Mouse (Mus musculus): ENCODE measurements around the gene Tnfrsf21. TPM values are rescaled to one million over a fixed set of nuclear protein-coding genes. Genes with fewer than 3 reads are reported as not detected.

The Tnfrsf21 gene
- polyA plus RNA-seq, 1 experiment from 2014 or later: 20.8 TPM

- Histone ChIP-seq H3K4me3 (ENCODE audit: low read depth, low read length) (no peak overlapping the region), H3K27me3 (ENCODE audit: control insufficient read depth, insufficient read depth, low read length) (no peaks in the 10 kb centered on the region), H3K4me2 (ENCODE audit: low read depth, low read length) (no peak overlapping the region), H3K9me3 (replicated peaks; ENCODE audit: control insufficient read depth, low read length) (no peaks in the 10 kb centered on the region), H3K36me3 (replicated peaks; ENCODE audit: control insufficient read depth, insufficient read depth, low read depth, low read length) (no peaks in the 10 kb centered on the region), H3K9ac (replicated peaks; ENCODE audit: low read length) (no peak overlapping the region), H3K27ac (replicated peaks; ENCODE audit: low read depth, low read length) (no peak overlapping the region), H3K4me1 (ENCODE audit: control insufficient read depth, insufficient read depth, low read length) (no peaks in the 10 kb centered on the region)
- 89% methylated on average over 1 of the region's 1 CpGs for WGBS
- ATAC-seq (replicated peaks; ENCODE audit: insufficient number of reproducible peaks, low FRiP score, low TSS enrichment, low read depth): no peak
- DNase-seq (ENCODE audit: low spot score): no peak
Observed at GRCm38 (mm10) chr17:43052791-43053190, 36.4 kb downstream of the Tnfrsf21 start.

- DNase-seq (ENCODE audit: low spot score) (no peak), ATAC-seq (replicated peaks; ENCODE audit: insufficient number of reproducible peaks, low FRiP score, low TSS enrichment, low read depth) (no peak)
- Histone ChIP-seq H3K4me3 (ENCODE audit: low read depth, low read length) (no peak overlapping the region), H3K9ac (replicated peaks; ENCODE audit: low read length) (no peak overlapping the region), H3K4me1 (ENCODE audit: control insufficient read depth, insufficient read depth, low read length) (no peaks in the 10 kb centered on the region), H3K4me2 (ENCODE audit: low read depth, low read length) (no peak overlapping the region), H3K27me3 (ENCODE audit: control insufficient read depth, insufficient read depth, low read length) (no peaks in the 10 kb centered on the region), H3K9me3 (replicated peaks; ENCODE audit: control insufficient read depth, low read length) (no peaks in the 10 kb centered on the region), H3K27ac (replicated peaks; ENCODE audit: low read depth, low read length) (no peak overlapping the region), H3K36me3 (replicated peaks; ENCODE audit: control insufficient read depth, insufficient read depth, low read depth, low read length) (no peaks in the 10 kb centered on the region)
- WGBS: 96% methylated on average over 10 of the region's 10 CpGs
Observed at GRCm38 (mm10) chr17:43053943-43054342, 37.6 kb downstream of the Tnfrsf21 start.

- DNase-seq (ENCODE audit: low spot score) (no peak), ATAC-seq (replicated peaks; ENCODE audit: insufficient number of reproducible peaks, low FRiP score, low TSS enrichment, low read depth) (no peak)
- 90% methylated on average over 11 of the region's 11 CpGs for WGBS
- no peak overlapping the region for H3K4me3 ChIP-seq (ENCODE audit: low read depth, low read length)
- no peak overlapping the region for H3K27ac ChIP-seq (replicated peaks; ENCODE audit: low read depth, low read length)
- H3K9ac ChIP-seq (replicated peaks; ENCODE audit: low read length): no peak overlapping the region
- no peaks in the 10 kb centered on the region for H3K9me3 ChIP-seq (replicated peaks; ENCODE audit: control insufficient read depth, low read length)
- no peaks in the 10 kb centered on the region for H3K27me3 ChIP-seq (ENCODE audit: control insufficient read depth, insufficient read depth, low read length)
- H3K4me2 ChIP-seq (ENCODE audit: low read depth, low read length): no peak overlapping the region
- H3K4me1 ChIP-seq (ENCODE audit: control insufficient read depth, insufficient read depth, low read length): no peaks in the 10 kb centered on the region
- H3K36me3 ChIP-seq (replicated peaks; ENCODE audit: control insufficient read depth, insufficient read depth, low read depth, low read length): no peaks in the 10 kb centered on the region
Observed at GRCm38 (mm10) chr17:43058277-43059025, 42.1 kb downstream of the Tnfrsf21 start.

- no peak overlapping the region for H3K9ac ChIP-seq (replicated peaks; ENCODE audit: low read length)
- no peak for ATAC-seq (replicated peaks; ENCODE audit: insufficient number of reproducible peaks, low FRiP score, low TSS enrichment, low read depth)
- no peaks in the 10 kb centered on the region for H3K4me1 ChIP-seq (ENCODE audit: control insufficient read depth, insufficient read depth, low read length)
- no peaks in the 10 kb centered on the region for H3K36me3 ChIP-seq (replicated peaks; ENCODE audit: control insufficient read depth, insufficient read depth, low read depth, low read length)
- no peak overlapping the region for H3K4me3 ChIP-seq (ENCODE audit: low read depth, low read length)
- no peaks in the 10 kb centered on the region for H3K9me3 ChIP-seq (replicated peaks; ENCODE audit: control insufficient read depth, low read length)
- DNase-seq (ENCODE audit: low spot score): no peak
- whole genome bisulfite sequencing: 95% methylated on average over 6 of the region's 6 CpGs
- H3K27ac ChIP-seq (replicated peaks; ENCODE audit: low read depth, low read length): no peak overlapping the region
- no peak overlapping the region for H3K4me2 ChIP-seq (ENCODE audit: low read depth, low read length)
- no peaks in the 10 kb centered on the region for H3K27me3 ChIP-seq (ENCODE audit: control insufficient read depth, insufficient read depth, low read length)
Observed at GRCm38 (mm10) chr17:43064705-43065104, 48.4 kb downstream of the Tnfrsf21 start.

- no peak for ATAC-seq (replicated peaks; ENCODE audit: insufficient number of reproducible peaks, low FRiP score, low TSS enrichment, low read depth)
- Histone ChIP-seq H3K4me3 (ENCODE audit: low read depth, low read length) (no peak overlapping the region), H3K36me3 (replicated peaks; ENCODE audit: control insufficient read depth, insufficient read depth, low read depth, low read length) (no peaks in the 10 kb centered on the region), H3K27ac (replicated peaks; ENCODE audit: low read depth, low read length) (no peak overlapping the region), H3K4me2 (ENCODE audit: low read depth, low read length) (no peak overlapping the region), H3K9me3 (replicated peaks; ENCODE audit: control insufficient read depth, low read length) (no peaks in the 10 kb centered on the region), H3K27me3 (ENCODE audit: control insufficient read depth, insufficient read depth, low read length) (no peaks in the 10 kb centered on the region), H3K9ac (replicated peaks; ENCODE audit: low read length) (no peak overlapping the region), H3K4me1 (ENCODE audit: control insufficient read depth, insufficient read depth, low read length) (no peaks in the 10 kb centered on the region)
- no peak for DNase-seq (ENCODE audit: low spot score)
- 81% methylated on average over 7 of the region's 7 CpGs for WGBS
Observed at GRCm38 (mm10) chr17:43068846-43069553, 52.6 kb downstream of the Tnfrsf21 start.

- no peak for DNase-seq (ENCODE audit: low spot score)
Observed at GRCm38 (mm10) chr17:43070946-43071345, 54.6 kb downstream of the Tnfrsf21 start.

GRCm38 (mm10) chr17:43072142-43072786 is 55.9 kb downstream of the Tnfrsf21 start:
- Histone ChIP-seq H3K4me1 (ENCODE audit: control insufficient read depth, insufficient read depth, low read length) (no peaks in the 10 kb centered on the region), H3K36me3 (replicated peaks; ENCODE audit: control insufficient read depth, insufficient read depth, low read depth, low read length) (no peaks in the 10 kb centered on the region), H3K9ac (replicated peaks; ENCODE audit: low read length) (no peak overlapping the region), H3K4me3 (ENCODE audit: low read depth, low read length) (no peak overlapping the region), H3K9me3 (replicated peaks; ENCODE audit: control insufficient read depth, low read length) (no peaks in the 10 kb centered on the region), H3K27me3 (ENCODE audit: control insufficient read depth, insufficient read depth, low read length) (no peaks in the 10 kb centered on the region), H3K27ac (replicated peaks; ENCODE audit: low read depth, low read length) (no peak overlapping the region), H3K4me2 (ENCODE audit: low read depth, low read length) (no peak overlapping the region)
- WGBS: 68% methylated on average over 11 of the region's 11 CpGs
- DNase-seq (ENCODE audit: low spot score): no peak
- ATAC-seq (replicated peaks; ENCODE audit: insufficient number of reproducible peaks, low FRiP score, low TSS enrichment, low read depth): no peak

More at GRCm38 (mm10) chr17:43070946-43071345, 54.6 kb downstream of the Tnfrsf21 start:
- Histone ChIP-seq H3K27me3 (ENCODE audit: control insufficient read depth, insufficient read depth, low read length) (no peaks in the 10 kb centered on the region), H3K27ac (replicated peaks; ENCODE audit: low read depth, low read length) (no peak overlapping the region), H3K36me3 (replicated peaks; ENCODE audit: control insufficient read depth, insufficient read depth, low read depth, low read length) (no peaks in the 10 kb centered on the region), H3K4me3 (ENCODE audit: low read depth, low read length) (no peak overlapping the region), H3K9ac (replicated peaks; ENCODE audit: low read length) (no peak overlapping the region), H3K4me2 (ENCODE audit: low read depth, low read length) (no peak overlapping the region), H3K9me3 (replicated peaks; ENCODE audit: control insufficient read depth, low read length) (no peaks in the 10 kb centered on the region), H3K4me1 (ENCODE audit: control insufficient read depth, insufficient read depth, low read length) (no peaks in the 10 kb centered on the region)
- no peak for ATAC-seq (replicated peaks; ENCODE audit: insufficient number of reproducible peaks, low FRiP score, low TSS enrichment, low read depth)
- WGBS: 81% methylated on average over 2 of the region's 2 CpGs

- no peaks in the 10 kb centered on the region for H3K27me3 ChIP-seq (ENCODE audit: control insufficient read depth, insufficient read depth, low read length)
- H3K4me1 ChIP-seq (ENCODE audit: control insufficient read depth, insufficient read depth, low read length): no peaks in the 10 kb centered on the region
- 42% methylated on average over 5 of the region's 5 CpGs for WGBS
- DNase-seq (ENCODE audit: low spot score): no peak
- ATAC-seq (replicated peaks; ENCODE audit: insufficient number of reproducible peaks, low FRiP score, low TSS enrichment, low read depth): no peak
- H3K4me2 ChIP-seq (ENCODE audit: low read depth, low read length): no peak overlapping the region
- H3K27ac ChIP-seq (replicated peaks; ENCODE audit: low read depth, low read length): no peak overlapping the region
- H3K4me3 ChIP-seq (ENCODE audit: low read depth, low read length): no peak overlapping the region
- H3K9ac ChIP-seq (replicated peaks; ENCODE audit: low read length): no peak overlapping the region
- H3K36me3 ChIP-seq (replicated peaks; ENCODE audit: control insufficient read depth, insufficient read depth, low read depth, low read length): no peaks in the 10 kb centered on the region
- no peaks in the 10 kb centered on the region for H3K9me3 ChIP-seq (replicated peaks; ENCODE audit: control insufficient read depth, low read length)
Observed at GRCm38 (mm10) chr17:43072787-43073148, 56.4 kb downstream of the Tnfrsf21 start.

Data from embryonic facial prominence, embryonic 11.5 days (tissue).